Mouse (Mus musculus) CH12.LX (cell line): Measurements from ENCODE around the gene Smarca2. TPM values are rescaled to one million over a fixed set of nuclear protein-coding genes. Genes with fewer than 3 reads are reported as not detected.

ENCODE experiments used
- DNase-seq: peaks from one replicate; pipeline ENCODE4 v3.0.0-alpha.2; 2013; ENCODE audit errors: extremely low read depth
- H3K27ac ChIP-seq: 2 replicates; pipeline ENCODE4 v1.5.1; 2012; ENCODE audit warnings: low read depth, mild to moderate bottlenecking, control low read depth, moderate library complexity; ENCODE audit not compliant: insufficient read depth
- H3K27me3 ChIP-seq: replicated peaks from 2 replicates; pipeline ENCODE3; 2012; ENCODE audit warnings: inconsistent platforms
- H3K36me3 ChIP-seq, 2 experiments: replicated peaks in 1 of 2; 2 replicates each; pipeline versions ENCODE3 to v1.6.1; 2012; ENCODE audit warnings: inconsistent platforms in 1 of 2, low read length in 1 of 2, mild to moderate bottlenecking in 1 of 2, mixed read lengths in 1 of 2, moderate library complexity in 1 of 2; ENCODE audit not compliant: control insufficient read depth in 1 of 2, insufficient read depth in 1 of 2
- H3K4me1 ChIP-seq, 2 experiments: 2 replicates each; pipeline ENCODE4 v1.6.1; 2012; ENCODE audit warnings: inconsistent platforms in 1 of 2, moderate library complexity in 1 of 2; ENCODE audit not compliant: insufficient read depth in 2 of 2, control insufficient read depth in 1 of 2
- H3K4me2 ChIP-seq: 2 replicates; pipeline ENCODE4 v1.6.1; 2012; ENCODE audit warnings: low read depth, mild to moderate bottlenecking, control low read depth; ENCODE audit not compliant: poor library complexity, insufficient read depth, severe bottlenecking
- H3K4me3 ChIP-seq, 3 experiments: fragments of 150-350 bp in 1 of 3; sonication (generic) in 1 of 3; replicated peaks in 1 of 3; 2 replicates each; pipeline versions ENCODE3 to v1.5.1; 2011 to 2012; ENCODE audit warnings: low read depth in 2 of 3, low read length in 2 of 3, mild to moderate bottlenecking in 2 of 3, moderate library complexity in 2 of 3, control low read depth in 1 of 3, improper control_type of control experiment in 1 of 3, inconsistent platforms in 1 of 3, mixed read lengths in 1 of 3; ENCODE audit not compliant: poor library complexity in 1 of 3
- H3K79me2 ChIP-seq: replicated peaks from 2 replicates; pipeline ENCODE4 v1.6.1; 2012; ENCODE audit warnings: mild to moderate bottlenecking, moderate library complexity; ENCODE audit not compliant: control insufficient read depth, poor library complexity, insufficient read depth, severe bottlenecking; ENCODE audit errors: extremely low read depth
- H3K9ac ChIP-seq: 2 replicates; pipeline ENCODE4 v1.6.1; 2012; ENCODE audit warnings: low read depth, mild to moderate bottlenecking, control low read depth, moderate library complexity; ENCODE audit not compliant: insufficient read depth
- H3K9me3 ChIP-seq: replicated peaks from 2 replicates; pipeline ENCODE3; 2012; ENCODE audit warnings: low read length, inconsistent platforms, mixed read lengths
- BHLHE40 ChIP-seq: IDR thresholded peaks from 2 replicates; pipeline ENCODE4 v1.6.1; 2011; ENCODE audit warnings: mild to moderate bottlenecking, low read depth, low read length, improper control_type of control experiment
- CHD2 ChIP-seq: IDR thresholded peaks from 2 replicates; pipeline ENCODE4 v1.6.1; 2011; ENCODE audit warnings: low read length, improper control_type of control experiment
- E2F4 ChIP-seq: IDR thresholded peaks from 2 replicates; pipeline ENCODE4 v1.6.1; 2011; ENCODE audit warnings: low read depth, low read length, improper control_type of control experiment; ENCODE audit not compliant: insufficient replicate concordance
- ELF1 ChIP-seq: IDR thresholded peaks from 2 replicates; pipeline ENCODE4 v1.6.1; 2014; ENCODE audit warnings: low read depth, mild to moderate bottlenecking, inconsistent platforms, low read length, improper control_type of control experiment
- HCFC1 ChIP-seq: IDR thresholded peaks from 2 replicates; pipeline ENCODE4 v1.6.1; 2012; ENCODE audit warnings: low read depth, mild to moderate bottlenecking, inconsistent platforms, low read length, improper control_type of control experiment
- IRF4 ChIP-seq: IDR thresholded peaks from 2 replicates; pipeline ENCODE4 v1.6.1; 2014; ENCODE audit warnings: low read depth, mild to moderate bottlenecking, inconsistent platforms, low read length, improper control_type of control experiment
- KAT2A ChIP-seq: IDR thresholded peaks from 2 replicates; pipeline ENCODE4 v1.6.1; 2012; ENCODE audit warnings: low read length, improper control_type of control experiment, inconsistent platforms; ENCODE audit not compliant: insufficient replicate concordance
- MXI1 ChIP-seq: IDR thresholded peaks from 2 replicates; pipeline ENCODE4 v1.6.1; 2011; ENCODE audit warnings: mild to moderate bottlenecking, low read depth, low read length, improper control_type of control experiment
- NELFE ChIP-seq: IDR thresholded peaks from 2 replicates; pipeline ENCODE4 v1.6.1; 2011; ENCODE audit warnings: low read depth, low read length, improper control_type of control experiment
- NRF1 ChIP-seq: IDR thresholded peaks from 2 replicates; pipeline ENCODE4 v1.6.1; 2014; ENCODE audit warnings: low read depth, mild to moderate bottlenecking, inconsistent platforms, low read length, improper control_type of control experiment, moderate library complexity
- POLR2AphosphoS2 ChIP-seq: IDR thresholded peaks from 2 replicates; pipeline ENCODE4 v1.6.1; 2011; ENCODE audit warnings: low read depth, low read length, improper control_type of control experiment
- dilution Hi-C: fragments of 300-500 bp; cut with MboI; formaldehyde crosslinking; loops from 2 replicates; pipeline ENCODE4 v1.14.3; 2020; ENCODE audit warnings: low sequenced_read_pairs; ENCODE audit not compliant: extremely low pct_unique_long_range_greater_than_20kb, extremely low pct_ligation_motif_present
- in situ Hi-C: fragments of 300-500 bp; cut with MboI; formaldehyde crosslinking; loops from 3 replicates; pipeline ENCODE4 v1.14.3; 2019; ENCODE audit warnings: low sequenced_read_pairs, low pct_ligation_motif_present, low pct_unique_long_range_greater_than_20kb, mixed read lengths
- polyA plus RNA-seq: library from polyadenylated mRNA; unstranded; fragments of >175 nt; gene quantifications from 2 replicates; pipeline ENCODE4 v1.2.1, GENCODE M21; 2012; ENCODE audit warnings: low read depth; ENCODE audit not compliant: insufficient read length
- total RNA-seq, 2 experiments: library from RNA; depleted of rRNA; stranded (reverse); fragments of 300-350 nt in 1 of 2; fragments of >200 nt in 1 of 2; gene quantifications; 2 replicates each; pipeline ENCODE4 v1.2.3; 2012 to 2014

The Smarca2 gene
- total and polyA plus RNA-seq, 3 experiments: 19.4 to 47.1 (median 21.8) TPM

DNA sequence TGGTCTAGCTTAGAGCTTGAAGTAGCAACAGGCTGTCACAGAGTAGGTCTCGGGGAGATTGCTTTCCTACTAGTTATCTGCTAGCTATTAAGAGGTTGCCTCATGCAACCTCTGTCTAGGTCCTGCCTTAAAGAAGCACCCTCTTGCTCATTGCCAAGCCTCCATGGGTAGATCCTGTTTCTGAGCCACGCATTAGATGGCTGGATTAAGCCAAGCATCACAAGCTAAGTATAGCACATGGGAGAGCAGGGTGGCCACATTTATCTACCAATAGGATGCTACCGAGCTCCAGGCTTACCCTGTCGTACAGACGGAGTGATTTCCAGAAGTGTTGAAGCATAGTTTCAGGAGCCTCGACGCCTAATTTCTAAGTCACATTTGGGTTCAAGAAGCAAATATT lies 114.3 kb downstream of the Smarca2 start:
- Histone ChIP-seq H3K4me1 (no peaks in the 10 kb centered on the region), H3K79me2 (no peaks in the 10 kb centered on the region), H3K4me3 (no peak overlapping the region), H3K9ac (no peak overlapping the region), H3K4me2 (no peak overlapping the region), H3K36me3 (peaks cover 51 to 91% of the 10 kb centered on the region in 2 experiments), H3K27me3 (no peaks in the 10 kb centered on the region), H3K9me3 (no peaks in the 10 kb centered on the region)
- in situ Hi-C loops: no loop called here
- no peak for DNase-seq
- TF ChIP-seq POLR2AphosphoS2 (no peak), NRF1 (no peak), IRF4 (no peak)
- TF ChIP-seq, all 38 proteins: peak for 0
- H3K27ac ChIP-seq: no peak overlapping the region
- dilution Hi-C loops: no loop called here

DNA sequence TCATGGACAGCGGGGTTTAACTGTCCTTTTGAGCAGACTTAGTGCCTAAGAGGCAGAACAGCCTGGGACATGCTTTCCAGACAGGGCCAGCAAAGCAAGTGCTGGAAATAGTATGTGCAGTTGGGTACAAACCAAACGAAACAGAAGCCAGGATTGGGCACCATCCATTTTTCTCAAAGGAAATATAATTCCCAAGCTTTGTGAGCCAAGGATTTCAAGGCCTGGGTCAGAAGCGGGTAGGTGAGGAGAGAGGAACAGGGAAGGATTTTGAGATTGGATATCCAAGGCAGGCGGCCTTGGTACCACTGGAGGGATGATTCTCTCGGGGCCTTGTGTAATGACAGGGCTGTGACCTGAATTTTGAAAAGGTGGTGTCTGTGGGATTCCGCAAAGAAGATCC lies 116.9 kb downstream of the Smarca2 start:
- H3K79me2 ChIP-seq: no peaks in the 10 kb centered on the region
- H3K4me2 ChIP-seq: no peak overlapping the region
- no peak overlapping the region for H3K27ac ChIP-seq
- no peaks in the 10 kb centered on the region for H3K9me3 ChIP-seq
- no peaks in the 10 kb centered on the region for H3K27me3 ChIP-seq
- in situ Hi-C loops: no loop called here
- TF ChIP-seq HCFC1: no peak
- no peak for TF ChIP-seq NELFE
- TF ChIP-seq E2F4: no peak
- no peak for TF ChIP-seq MXI1
- TF ChIP-seq BHLHE40: no peak
- no peak for TF ChIP-seq ELF1
- no peak for TF ChIP-seq KAT2A
- peaks cover 34 to 81% of the 10 kb centered on the region in 2 experiments for H3K36me3 ChIP-seq
- no peak for DNase-seq
- H3K9ac ChIP-seq: no peak overlapping the region
- no peak overlapping the region for H3K4me3 ChIP-seq
- no peaks in the 10 kb centered on the region for H3K4me1 ChIP-seq
- dilution Hi-C loops: no loop called here

DNA sequence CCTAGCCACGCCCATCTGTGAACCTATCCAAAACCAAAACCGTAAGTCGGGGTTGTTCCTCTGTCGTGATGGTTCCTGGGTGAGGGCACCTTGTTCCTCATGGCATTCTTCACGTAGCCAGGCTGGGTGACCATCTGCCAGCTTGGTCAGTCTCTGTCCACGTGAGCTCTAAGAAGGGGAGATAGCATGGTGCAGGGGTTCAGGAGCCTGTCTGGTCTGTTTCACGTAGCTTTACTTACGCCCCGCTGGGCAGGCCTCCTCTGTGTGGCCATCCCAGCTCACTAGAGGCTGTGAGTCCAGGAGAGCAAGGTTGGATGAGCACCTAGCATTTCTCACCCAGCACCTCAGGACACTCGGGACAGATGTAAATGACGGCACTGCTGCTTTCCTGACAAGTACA lies 119.0 kb downstream of the Smarca2 start:
- in situ Hi-C loops: no loop called here
- Histone ChIP-seq H3K4me2 (no peak overlapping the region), H3K79me2 (no peaks in the 10 kb centered on the region), H3K4me1 (no peaks in the 10 kb centered on the region), H3K27ac (no peak overlapping the region), H3K36me3 (peaks cover 30 to 83% of the 10 kb centered on the region in 2 experiments), H3K4me3 (no peak overlapping the region), H3K9ac (no peak overlapping the region), H3K27me3 (no peaks in the 10 kb centered on the region), H3K9me3 (no peaks in the 10 kb centered on the region)
- TF ChIP-seq CHD2: no peak
- no peak for TF ChIP-seq HCFC1
- dilution Hi-C loops: no loop called here
- no peak for DNase-seq
